Mouse (Mus musculus) CH12.LX (cell line): Measurements from ENCODE around the gene Col23a1. TPM values are rescaled to one million over a fixed set of nuclear protein-coding genes. Genes with fewer than 3 reads are reported as not detected.

Experiments
- DNase-seq: peaks from one replicate; pipeline ENCODE4 v3.0.0-alpha.2; 2013; ENCODE audit errors: extremely low read depth
- H3K27ac ChIP-seq: 2 replicates; pipeline ENCODE4 v1.5.1; 2012; ENCODE audit warnings: low read depth, mild to moderate bottlenecking, control low read depth, moderate library complexity; ENCODE audit not compliant: insufficient read depth
- H3K27me3 ChIP-seq: replicated peaks from 2 replicates; pipeline ENCODE3; 2012; ENCODE audit warnings: inconsistent platforms
- H3K36me3 ChIP-seq, 2 experiments: replicated peaks in 1 of 2; 2 replicates each; pipeline versions ENCODE3 to v1.6.1; 2012; ENCODE audit warnings: inconsistent platforms in 1 of 2, low read length in 1 of 2, mild to moderate bottlenecking in 1 of 2, mixed read lengths in 1 of 2, moderate library complexity in 1 of 2; ENCODE audit not compliant: control insufficient read depth in 1 of 2, insufficient read depth in 1 of 2
- H3K4me1 ChIP-seq, 2 experiments: 2 replicates each; pipeline ENCODE4 v1.6.1; 2012; ENCODE audit warnings: inconsistent platforms in 1 of 2, moderate library complexity in 1 of 2; ENCODE audit not compliant: insufficient read depth in 2 of 2, control insufficient read depth in 1 of 2
- H3K4me2 ChIP-seq: 2 replicates; pipeline ENCODE4 v1.6.1; 2012; ENCODE audit warnings: low read depth, mild to moderate bottlenecking, control low read depth; ENCODE audit not compliant: poor library complexity, insufficient read depth, severe bottlenecking
- H3K4me3 ChIP-seq, 3 experiments: fragments of 150-350 bp in 1 of 3; sonication (generic) in 1 of 3; replicated peaks in 1 of 3; 2 replicates each; pipeline versions ENCODE3 to v1.5.1; 2011 to 2012; ENCODE audit warnings: low read depth in 2 of 3, low read length in 2 of 3, mild to moderate bottlenecking in 2 of 3, moderate library complexity in 2 of 3, control low read depth in 1 of 3, improper control_type of control experiment in 1 of 3, inconsistent platforms in 1 of 3, mixed read lengths in 1 of 3; ENCODE audit not compliant: poor library complexity in 1 of 3
- H3K79me2 ChIP-seq: replicated peaks from 2 replicates; pipeline ENCODE4 v1.6.1; 2012; ENCODE audit warnings: mild to moderate bottlenecking, moderate library complexity; ENCODE audit not compliant: control insufficient read depth, poor library complexity, insufficient read depth, severe bottlenecking; ENCODE audit errors: extremely low read depth
- H3K9ac ChIP-seq: 2 replicates; pipeline ENCODE4 v1.6.1; 2012; ENCODE audit warnings: low read depth, mild to moderate bottlenecking, control low read depth, moderate library complexity; ENCODE audit not compliant: insufficient read depth
- H3K9me3 ChIP-seq: replicated peaks from 2 replicates; pipeline ENCODE3; 2012; ENCODE audit warnings: low read length, inconsistent platforms, mixed read lengths
- BHLHE40 ChIP-seq: IDR thresholded peaks from 2 replicates; pipeline ENCODE4 v1.6.1; 2011; ENCODE audit warnings: mild to moderate bottlenecking, low read depth, low read length, improper control_type of control experiment
- CHD2 ChIP-seq: IDR thresholded peaks from 2 replicates; pipeline ENCODE4 v1.6.1; 2011; ENCODE audit warnings: low read length, improper control_type of control experiment
- CTCF ChIP-seq, 2 experiments: IDR thresholded peaks in 1 of 2; conservative IDR thresholded peaks in 1 of 2; 2 replicates each; pipeline ENCODE4 v1.5.1; 2011 to 2012; ENCODE audit warnings: low read depth in 2 of 2, low read length in 2 of 2, improper control_type of control experiment in 1 of 2, inconsistent platforms in 1 of 2, mild to moderate bottlenecking in 1 of 2, moderate library complexity in 1 of 2
- EP300 ChIP-seq: IDR thresholded peaks from 2 replicates; pipeline ENCODE4 v1.6.1; 2011; ENCODE audit warnings: low read length, improper control_type of control experiment
- ETS1 ChIP-seq: conservative IDR thresholded peaks from 2 replicates; pipeline ENCODE4 v1.6.1; 2012; ENCODE audit warnings: low read depth, mild to moderate bottlenecking, inconsistent platforms, low read length, improper control_type of control experiment, moderate library complexity
- HCFC1 ChIP-seq: IDR thresholded peaks from 2 replicates; pipeline ENCODE4 v1.6.1; 2012; ENCODE audit warnings: low read depth, mild to moderate bottlenecking, inconsistent platforms, low read length, improper control_type of control experiment
- JUN ChIP-seq: IDR thresholded peaks from 2 replicates; pipeline ENCODE4 v1.6.1; 2011; ENCODE audit warnings: low read depth, mild to moderate bottlenecking, low read length, improper control_type of control experiment, moderate library complexity; ENCODE audit not compliant: insufficient read depth
- MAX ChIP-seq: IDR thresholded peaks from 2 replicates; pipeline ENCODE4 v1.6.1; 2011; ENCODE audit warnings: low read length, improper control_type of control experiment
- MEF2A ChIP-seq: IDR thresholded peaks from 2 replicates; pipeline ENCODE4 v1.6.1; 2014; ENCODE audit warnings: low read depth, mild to moderate bottlenecking, inconsistent platforms, low read length, improper control_type of control experiment, borderline replicate concordance
- MXI1 ChIP-seq: IDR thresholded peaks from 2 replicates; pipeline ENCODE4 v1.6.1; 2011; ENCODE audit warnings: mild to moderate bottlenecking, low read depth, low read length, improper control_type of control experiment
- MYC ChIP-seq: IDR thresholded peaks from 2 replicates; pipeline ENCODE4 v1.6.1; 2011; ENCODE audit warnings: low read depth, mild to moderate bottlenecking, improper control_type of control experiment, low read length
- NELFE ChIP-seq: IDR thresholded peaks from 2 replicates; pipeline ENCODE4 v1.6.1; 2011; ENCODE audit warnings: low read depth, low read length, improper control_type of control experiment
- NRF1 ChIP-seq: IDR thresholded peaks from 2 replicates; pipeline ENCODE4 v1.6.1; 2014; ENCODE audit warnings: low read depth, mild to moderate bottlenecking, inconsistent platforms, low read length, improper control_type of control experiment, moderate library complexity
- PAX5 ChIP-seq: IDR thresholded peaks from 2 replicates; pipeline ENCODE4 v1.6.1; 2012; ENCODE audit warnings: low read length, inconsistent platforms, mixed read lengths
- POLR2A ChIP-seq: IDR thresholded peaks from 2 replicates; pipeline ENCODE4 v1.6.1; 2011; ENCODE audit warnings: low read depth, mild to moderate bottlenecking, improper control_type of control experiment, low read length
- RAD21 ChIP-seq: IDR thresholded peaks from 2 replicates; pipeline ENCODE4 v1.6.1; 2011; ENCODE audit warnings: low read depth, mild to moderate bottlenecking, low read length, improper control_type of control experiment, moderate library complexity
- RCOR1 ChIP-seq: conservative IDR thresholded peaks from 2 replicates; pipeline ENCODE4 v1.6.1; 2012; ENCODE audit warnings: low read depth, mild to moderate bottlenecking, inconsistent platforms, low read length, improper control_type of control experiment
- SMC3 ChIP-seq: IDR thresholded peaks from 2 replicates; pipeline ENCODE4 v1.6.1; 2011; ENCODE audit warnings: low read depth, low read length, improper control_type of control experiment
- TBP ChIP-seq: conservative IDR thresholded peaks from 2 replicates; pipeline ENCODE4 v1.6.1; 2011; ENCODE audit warnings: low read depth, low read length, improper control_type of control experiment
- UBTF ChIP-seq: IDR thresholded peaks from 2 replicates; pipeline ENCODE4 v1.6.1; 2012; ENCODE audit warnings: low read depth, mild to moderate bottlenecking, inconsistent platforms, low read length, improper control_type of control experiment, moderate library complexity
- ZMIZ1 ChIP-seq: IDR thresholded peaks from 2 replicates; pipeline ENCODE4 v1.6.1; 2012; ENCODE audit warnings: low read depth, mild to moderate bottlenecking, inconsistent platforms, low read length, improper control_type of control experiment
- dilution Hi-C: fragments of 300-500 bp; cut with MboI; formaldehyde crosslinking; loops from 2 replicates; pipeline ENCODE4 v1.14.3; 2020; ENCODE audit warnings: low sequenced_read_pairs; ENCODE audit not compliant: extremely low pct_unique_long_range_greater_than_20kb, extremely low pct_ligation_motif_present
- in situ Hi-C: fragments of 300-500 bp; cut with MboI; formaldehyde crosslinking; loops from 3 replicates; pipeline ENCODE4 v1.14.3; 2019; ENCODE audit warnings: low sequenced_read_pairs, low pct_ligation_motif_present, low pct_unique_long_range_greater_than_20kb, mixed read lengths
- polyA plus RNA-seq: library from polyadenylated mRNA; unstranded; fragments of >175 nt; gene quantifications from 2 replicates; pipeline ENCODE4 v1.2.1, GENCODE M21; 2012; ENCODE audit warnings: low read depth; ENCODE audit not compliant: insufficient read length
- total RNA-seq, 2 experiments: library from RNA; depleted of rRNA; stranded (reverse); fragments of 300-350 nt in 1 of 2; fragments of >200 nt in 1 of 2; gene quantifications; 2 replicates each; pipeline ENCODE4 v1.2.3; 2012 to 2014

Gene Col23a1
- total and polyA plus RNA-seq, 3 experiments, result 0.04 to 0.20 (median 0.08) TPM

- peaks cover 52 to 56% of the 10 kb centered on the region in 2 experiments for H3K36me3 ChIP-seq
- no peak overlapping the region for H3K27ac ChIP-seq
- H3K9ac ChIP-seq, result no peak overlapping the region
These were observed 332.1 kb downstream of the Col23a1 start for GRCm38 (mm10) chr11:51621776-51622175.

GRCm38 (mm10) chr11:51622971-51623491 lies 333.3 kb downstream of the Col23a1 start:
- Histone ChIP-seq H3K9ac (no peak overlapping the region), H3K4me1 (peaks cover 12 to 55% of the 10 kb centered on the region in 2 experiments), H3K27ac (no peak overlapping the region), H3K27me3 (no peaks in the 10 kb centered on the region), H3K79me2 (peaks cover 28% of the 10 kb centered on the region), H3K36me3 (peaks cover 65 to 69% of the 10 kb centered on the region in 2 experiments), H3K9me3 (no peaks in the 10 kb centered on the region), H3K4me3 (no peak overlapping the region), H3K4me2 (no peak overlapping the region)
- dilution Hi-C loops, result no loop called here
- in situ Hi-C loops, result no loop called here
- no peak for DNase-seq
- TF ChIP-seq TBP, result no peak
- no peak for TF ChIP-seq JUN
- TF ChIP-seq ETS1, result no peak
- no peak for TF ChIP-seq CHD2
- TF ChIP-seq ZMIZ1, result no peak
- TF ChIP-seq NRF1, result no peak
- no peak for TF ChIP-seq NELFE
- no peak for TF ChIP-seq POLR2A
- no peak for TF ChIP-seq RAD21
- TF ChIP-seq HCFC1, result no peak
- TF ChIP-seq CTCF (conservative IDR thresholded peaks at IDR 0.05 in 1 of 2, IDR thresholded peaks at IDR 0.05 in 1 of 2; ENCODE audit: low read depth in 2 of 2, low read length in 2 of 2), result no peak
- TF ChIP-seq MXI1, result no peak
- TF ChIP-seq MYC, result no peak
- TF ChIP-seq MEF2A, result no peak
- TF ChIP-seq UBTF, result no peak
- TF ChIP-seq EP300, result no peak
- no peak for TF ChIP-seq SMC3

More at GRCm38 (mm10) chr11:51621776-51622175, 332.1 kb downstream of the Col23a1 start:
- Histone ChIP-seq H3K27me3 (no peaks in the 10 kb centered on the region), H3K9me3 (no peaks in the 10 kb centered on the region), H3K79me2 (peaks cover 28% of the 10 kb centered on the region), H3K4me1 (peaks cover 12 to 58% of the 10 kb centered on the region in 2 experiments), H3K4me2 (no peak overlapping the region)
- in situ Hi-C loops, result no loop called here
- no peak for DNase-seq
- dilution Hi-C loops, result no loop called here
- no peak for TF ChIP-seq BHLHE40
- TF ChIP-seq PAX5, result no peak
- TF ChIP-seq TBP, result no peak
- no peak for TF ChIP-seq POLR2A
- TF ChIP-seq MEF2A, result no peak
- no peak for TF ChIP-seq RCOR1
- TF ChIP-seq SMC3, result no peak
- TF ChIP-seq MAX, result no peak
- TF ChIP-seq, all 38 proteins: peak for 0
- H3K4me3 ChIP-seq, result no peak overlapping the region
